Mouse (Mus musculus) midbrain, embryonic 15.5 days (tissue): ENCODE data around the gene Smarcc1. TPM values are rescaled to one million over a fixed set of nuclear protein-coding genes. Genes with fewer than 3 reads are reported as not detected.
"Not testable (repeated sequence)": the region's sequence is repeated elsewhere in the genome, so short reads cannot be mapped to it uniquely, and the experiment has no call there.

Experiments used
- ATAC-seq: fragments of 200-750 bp; cut with Nextera tagmentation; replicated peaks from 2 replicates; pipeline ENCODE4 v1.8.0; 2017; ENCODE audit warnings: moderate TSS enrichment
- H3K27ac ChIP-seq: fragments of 300-500 bp; sonication (generic); 2 replicates; pipeline ENCODE4 v1.5.1; 2015; ENCODE audit warnings: mild to moderate bottlenecking, inconsistent platforms
- H3K27me3 ChIP-seq: fragments of 300-500 bp; sonication (generic); replicated peaks from 2 replicates; pipeline ENCODE4 v1.6.1; 2015; ENCODE audit warnings: inconsistent platforms
- H3K36me3 ChIP-seq: fragments of 300-500 bp; sonication (generic); replicated peaks from 2 replicates; pipeline ENCODE4 v1.6.1; 2015; ENCODE audit warnings: inconsistent platforms
- H3K4me1 ChIP-seq: fragments of 300-500 bp; sonication (generic); 2 replicates; pipeline ENCODE4 v1.6.1; 2015; ENCODE audit warnings: inconsistent platforms
- H3K4me2 ChIP-seq: fragments of 300-500 bp; sonication (generic); 2 replicates; pipeline ENCODE4 v1.6.1; 2015; ENCODE audit warnings: inconsistent platforms, mild to moderate bottlenecking, moderate library complexity
- H3K4me3 ChIP-seq: fragments of 300-500 bp; sonication (generic); 2 replicates; pipeline ENCODE4 v1.5.1; 2015; ENCODE audit warnings: mild to moderate bottlenecking, inconsistent platforms
- H3K9ac ChIP-seq: fragments of 300-500 bp; sonication (generic); 2 replicates; pipeline ENCODE4 v1.6.1; 2015; ENCODE audit warnings: mild to moderate bottlenecking, inconsistent platforms
- H3K9me3 ChIP-seq: fragments of 300-500 bp; sonication (generic); 2 replicates; pipeline ENCODE4 v1.6.1; 2016; ENCODE audit warnings: inconsistent platforms
- WGBS: fragments of 180-500 bp; shearing (Covaris S2); methylation state at CpG from one replicate; pipeline ENCODE4 v1.1.7; 2015; ENCODE audit warnings: mixed read lengths; 5-methylcytosine and 5-hydroxymethylcytosine counted together
- polyA plus RNA-seq: library from polyadenylated mRNA; unstranded; fragments of >200 nt; fragmentation: Nextera tagmentation; extraction: Ambion mirVana; gene quantifications from 2 replicates; pipeline ENCODE4 v1.2.1, GENCODE M21; 2015

The Smarcc1 gene
- polyA plus RNA-seq, 1 experiment from 2014 or later, result 112 TPM

- H3K9me3 ChIP-seq, result no peaks in the 10 kb centered on the region
- peak overlapping the region; percentile 80 for H3K9ac ChIP-seq
- peaks cover 7% of the 10 kb centered on the region for H3K4me1 ChIP-seq
- H3K27me3 ChIP-seq, result no peaks in the 10 kb centered on the region
- peak; percentile 96 for ATAC-seq
- 3% methylated on average over 41 of the region's 41 CpGs for WGBS
- peak overlapping the region; percentile 77 for H3K4me3 ChIP-seq
- H3K4me2 ChIP-seq, result peak overlapping the region; percentile 79
- H3K36me3 ChIP-seq, result peaks cover 42% of the 10 kb centered on the region
- peak overlapping the region; percentile 31; the same call in 1 of the 2 replicates for H3K27ac ChIP-seq
Measured at GRCm38 (mm10) chr9:110100627-110101600, 16.6 kb upstream of the Smarcc1 start.

GRCm38 (mm10) chr9:110116353-110116976 lies 1.0 kb upstream of the Smarcc1 start:
- Histone ChIP-seq H3K27ac (peak overlapping the region; percentile 96), H3K4me1 (peaks cover 23% of the 10 kb centered on the region), H3K9ac (peak overlapping the region; percentile 94), H3K36me3 (peaks cover 24% of the 10 kb centered on the region), H3K27me3 (no peaks in the 10 kb centered on the region), H3K9me3 (no peaks in the 10 kb centered on the region), H3K4me3 (peak overlapping the region; percentile 74), H3K4me2 (peak overlapping the region; percentile 66)
- no peak for ATAC-seq
- 7% methylated on average over 10 of the region's 10 CpGs for WGBS

GRCm38 (mm10) chr9:110117779-110118139 lies 251 bp downstream of the Smarcc1 start, which contains the start of gene Dhx30:
Gene Dhx30, minus strand, starts transcription at chr9:110117830.
- H3K9ac ChIP-seq, result peak within 1 kb of the TSS; percentile 94
- ATAC-seq, result peak; percentile 55
- H3K9me3 ChIP-seq, result no peaks in the 10 kb centered on the region
- H3K4me2 ChIP-seq, result peak within 1 kb of the TSS; percentile 66
- H3K27me3 ChIP-seq, result no peaks in the 10 kb centered on the region
- WGBS, result 2% methylated on average over 17 of the region's 17 CpGs
- peak within 1 kb of the TSS; percentile 74 for H3K4me3 ChIP-seq
- peak within 1 kb of the TSS; percentile 96 for H3K27ac ChIP-seq
- peaks cover 23% of the 10 kb centered on the region for H3K4me1 ChIP-seq
- H3K36me3 ChIP-seq, result peaks cover 12% of the 10 kb centered on the region

GRCm38 (mm10) chr9:110118249-110118648 lies 741 bp downstream of the Smarcc1 start:
- H3K4me2 ChIP-seq, result peak overlapping the region; percentile 66
- H3K27ac ChIP-seq, result peak overlapping the region; percentile 96
- peaks cover 7% of the 10 kb centered on the region; the same call in 1 of the 2 replicates for H3K36me3 ChIP-seq
- H3K4me1 ChIP-seq, result peaks cover 23% of the 10 kb centered on the region
- ATAC-seq, result no peak
- no peaks in the 10 kb centered on the region for H3K27me3 ChIP-seq
- 50% methylated on average over 1 of the region's 1 CpGs for WGBS
- peak overlapping the region; percentile 74 for H3K4me3 ChIP-seq
- H3K9ac ChIP-seq, result peak overlapping the region; percentile 94
- H3K9me3 ChIP-seq, result no peaks in the 10 kb centered on the region

DNA sequence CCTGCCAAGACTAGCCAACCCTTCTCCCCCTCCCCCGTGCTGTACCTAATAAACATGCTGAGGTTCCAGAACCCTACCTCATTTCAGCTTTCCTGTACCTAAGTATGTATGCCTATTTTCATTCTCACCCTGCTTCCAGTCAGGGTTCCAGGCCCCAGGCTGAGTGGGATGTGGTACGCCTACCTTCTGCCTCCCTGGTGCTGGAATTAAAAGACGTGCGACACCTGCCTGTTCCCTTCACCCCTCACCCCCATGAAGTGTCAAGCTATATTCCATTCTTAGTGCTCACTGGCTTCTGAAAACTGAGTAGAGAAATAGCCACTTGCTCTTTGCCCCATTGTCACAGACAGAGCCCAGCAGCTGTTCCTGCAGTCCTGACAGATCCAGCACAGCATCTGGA lies 3.9 kb downstream of the Smarcc1 start:
- no peak for ATAC-seq
- Histone ChIP-seq H3K27me3 (no peaks in the 10 kb centered on the region), H3K27ac (no peak overlapping the region), H3K4me1 (peaks cover 13% of the 10 kb centered on the region), H3K9me3 (no peaks in the 10 kb centered on the region), H3K36me3 (no peaks in the 10 kb centered on the region), H3K4me2 (no peak overlapping the region), H3K4me3 (no peak overlapping the region), H3K9ac (no peak overlapping the region)
- WGBS, result 77% methylated on average over 4 of the region's 4 CpGs

- Histone ChIP-seq H3K36me3 (no peaks in the 10 kb centered on the region), H3K9me3 (no peaks in the 10 kb centered on the region), H3K4me3 (no peak overlapping the region), H3K4me2 (no peak overlapping the region), H3K4me1 (peaks cover 9% of the 10 kb centered on the region), H3K9ac (no peak overlapping the region), H3K27ac (no peak overlapping the region), H3K27me3 (no peaks in the 10 kb centered on the region)
- ATAC-seq, result no peak
- WGBS, result 87% methylated on average over 2 of the region's 2 CpGs
Measured at GRCm38 (mm10) chr9:110123322-110123721, 5.8 kb downstream of the Smarcc1 start.

- not testable (repeated sequence) for H3K27me3 ChIP-seq, H3K9me3 ChIP-seq, ATAC-seq, H3K4me1 ChIP-seq, H3K4me3 ChIP-seq, H3K9ac ChIP-seq, H3K36me3 ChIP-seq, H3K27ac ChIP-seq, H3K4me2 ChIP-seq
- 54% methylated on average over 2 of the region's 2 CpGs for WGBS
Measured at GRCm38 (mm10) chr9:110124008-110124540, 6.6 kb downstream of the Smarcc1 start.

GRCm38 (mm10) chr9:110130896-110131524 lies 13.5 kb downstream of the Smarcc1 start:
- no peaks in the 10 kb centered on the region for H3K9me3 ChIP-seq
- H3K27me3 ChIP-seq, result no peaks in the 10 kb centered on the region
- WGBS, result 30% methylated on average over 10 of the region's 10 CpGs
- H3K27ac ChIP-seq, result peak overlapping the region; percentile 92
- H3K36me3 ChIP-seq, result no peaks in the 10 kb centered on the region; the same call in 1 of the 2 replicates
- ATAC-seq, result no peak
- H3K4me3 ChIP-seq, result peak overlapping the region; percentile 66
- peak overlapping the region; percentile 74 for H3K9ac ChIP-seq
- H3K4me2 ChIP-seq, result peak overlapping the region; percentile 61
- peaks cover 35% of the 10 kb centered on the region for H3K4me1 ChIP-seq

DNA sequence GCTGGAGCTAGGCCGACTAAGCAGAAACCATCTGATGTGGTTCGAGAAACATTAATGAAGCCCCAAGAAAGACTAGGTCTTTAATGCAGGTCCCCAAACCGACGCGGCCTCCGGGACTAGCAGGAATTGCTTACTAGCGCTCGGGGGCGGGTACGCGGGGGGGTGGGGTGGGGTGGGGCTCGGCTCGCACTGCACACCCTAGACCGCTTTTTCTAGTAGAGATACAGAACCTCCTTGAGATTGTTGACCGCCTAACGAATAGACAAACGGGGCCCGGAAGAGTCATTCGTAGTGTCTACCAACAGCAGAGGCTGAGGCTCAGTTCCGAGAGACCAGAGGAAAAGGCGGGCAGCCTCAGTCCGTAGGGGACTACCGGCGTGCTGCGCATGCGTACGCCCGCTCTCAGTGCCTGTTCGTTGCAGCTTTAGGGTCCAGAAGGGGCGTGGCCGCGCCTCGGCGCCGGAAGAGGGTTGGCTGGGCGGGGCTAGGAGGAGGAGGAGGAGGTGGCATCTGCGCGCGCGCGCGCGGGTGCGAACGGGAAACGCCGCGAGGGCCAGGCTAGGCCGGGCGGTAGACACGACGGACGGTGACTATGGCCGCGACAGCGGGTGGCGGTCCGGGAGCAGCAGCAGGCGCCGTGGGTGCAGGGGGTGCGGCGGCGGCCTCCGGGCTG lies 14.2 kb downstream of the Smarcc1 start:
- Histone ChIP-seq H3K9me3 (no peaks in the 10 kb centered on the region), H3K27ac (peak overlapping the region; percentile 92), H3K27me3 (no peaks in the 10 kb centered on the region), H3K4me2 (peak overlapping the region; percentile 61), H3K9ac (peak overlapping the region; percentile 74), H3K4me3 (peak overlapping the region; percentile 66), H3K36me3 (peaks cover 5% of the 10 kb centered on the region; the same call in 1 of the 2 replicates), H3K4me1 (peaks cover 35% of the 10 kb centered on the region)
- under 1% methylated on average over 63 of the region's 64 CpGs for WGBS
- ATAC-seq, result peak; percentile 95

DNA sequence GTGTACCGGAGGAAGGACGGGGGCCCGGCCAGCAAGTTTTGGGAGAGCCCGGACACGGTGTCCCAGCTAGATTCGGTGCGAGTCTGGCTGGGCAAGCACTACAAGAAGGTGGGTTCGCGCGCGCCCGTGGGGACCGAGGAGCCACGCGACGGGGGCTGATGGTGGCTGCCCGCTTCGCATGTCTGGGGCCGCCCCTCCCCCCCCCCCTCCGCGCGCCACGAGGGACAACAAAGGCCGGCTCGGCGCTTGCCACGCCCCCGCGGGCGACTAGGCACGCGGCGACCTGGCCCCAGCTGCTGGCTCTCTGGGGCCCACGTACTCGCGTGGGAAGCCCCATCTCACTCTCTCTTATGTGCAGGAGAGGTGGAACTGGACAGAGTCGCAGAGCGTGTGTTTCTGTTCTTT lies 14.7 kb downstream of the Smarcc1 start:
- Histone ChIP-seq H3K9me3 (no peaks in the 10 kb centered on the region), H3K4me3 (peak overlapping the region; percentile 66), H3K4me2 (peak overlapping the region; percentile 61), H3K4me1 (peaks cover 35% of the 10 kb centered on the region), H3K36me3 (peaks cover 5% of the 10 kb centered on the region; the same call in 1 of the 2 replicates), H3K27ac (peak overlapping the region; percentile 92), H3K9ac (peak overlapping the region; percentile 74), H3K27me3 (no peaks in the 10 kb centered on the region)
- WGBS, result under 1% methylated on average over 30 of the region's 38 CpGs
- ATAC-seq, result peak; percentile 68

- Histone ChIP-seq H3K9me3 (no peaks in the 10 kb centered on the region), H3K27me3 (no peaks in the 10 kb centered on the region), H3K4me3 (peak overlapping the region; percentile 66), H3K36me3 (peaks cover 5% of the 10 kb centered on the region; the same call in 1 of the 2 replicates), H3K27ac (no peak overlapping the region), H3K4me2 (peak overlapping the region; percentile 61), H3K9ac (no peak overlapping the region; the same call in 1 of the 2 replicates), H3K4me1 (peaks cover 35% of the 10 kb centered on the region)
- no peak for ATAC-seq
- WGBS, result 67% methylated on average over 6 of the region's 6 CpGs
Measured at GRCm38 (mm10) chr9:110132921-110133320, 15.4 kb downstream of the Smarcc1 start.
